Mouse (Mus musculus): ENCODE measurements around the gene Hoxa6. TPM values are rescaled to one million over a fixed set of nuclear protein-coding genes. Genes with fewer than 3 reads are reported as not detected.

Gene Hoxa6
- polyA plus RNA-seq, 1 experiment, result not detected

DNA sequence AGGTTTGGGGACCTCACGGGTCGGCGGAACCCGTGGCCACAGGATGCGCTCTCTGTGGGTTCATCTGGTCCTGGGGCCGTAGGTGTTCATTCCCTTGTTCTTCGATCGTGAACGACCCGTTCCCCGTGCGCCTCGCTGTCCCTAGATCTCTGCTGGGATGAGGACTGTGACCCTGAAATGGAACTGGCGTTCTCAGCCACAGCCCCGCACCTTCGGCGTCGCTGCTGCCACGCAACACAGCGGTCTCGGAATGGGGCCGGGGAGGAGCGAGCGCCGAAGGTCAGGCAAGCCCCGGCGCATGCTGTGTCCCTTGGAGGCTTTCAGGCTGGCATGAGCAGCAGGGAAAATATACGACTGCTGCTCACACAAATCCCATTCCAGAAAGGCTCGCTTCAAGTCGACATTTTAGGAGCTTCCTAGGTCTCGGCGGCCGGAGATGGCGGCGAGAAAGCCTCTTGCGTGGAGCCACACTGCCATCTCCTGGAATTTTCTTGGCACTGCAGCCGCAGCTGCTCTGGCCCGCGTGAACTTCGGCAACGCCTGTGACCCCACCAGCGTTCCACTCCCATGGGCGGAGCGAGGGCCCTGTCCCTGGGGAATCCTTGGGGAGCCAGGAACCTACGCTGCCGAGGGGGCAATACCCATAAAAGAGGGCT lies 12.9 kb upstream of the Hoxa6 start, which contains the start of gene Hoxa7:
Gene Hoxa7, minus strand, starts transcription at position 518 of the 656 bp plus-strand sequence.
- Histone ChIP-seq H3K27ac (ENCODE audit: insufficient read depth, low read length) (no peak within 1 kb of the TSS), H3K4me1 (ENCODE audit: control insufficient read depth, insufficient read depth, low read length) (no peaks in the 10 kb centered on the region), H3K9me3 (replicated peaks; ENCODE audit: control insufficient read depth, insufficient read depth, low read length, poor library complexity, severe bottlenecking) (no peaks in the 10 kb centered on the region), H3K9ac (ENCODE audit: low read depth, poor library complexity, severe bottlenecking) (peak within 1 kb of the TSS; percentile 23), H3K27me3 (ENCODE audit: control insufficient read depth, insufficient read depth, low read length, poor library complexity, severe bottlenecking) (peaks cover 61% of the 10 kb centered on the region), H3K36me3 (ENCODE audit: control insufficient read depth, insufficient read depth, low read length, poor library complexity, severe bottlenecking) (no peaks in the 10 kb centered on the region), H3K4me3 (ENCODE audit: low read depth, low read length) (peak within 1 kb of the TSS; percentile 72)
- TF ChIP-seq CTCF (IDR thresholded peaks at IDR 0.05; ENCODE audit: low read depth, low read length), result peak; percentile 86
- TF ChIP-seq POLR2A (IDR thresholded peaks at IDR 0.05; ENCODE audit: insufficient read depth, low read length), result no peak

DNA sequence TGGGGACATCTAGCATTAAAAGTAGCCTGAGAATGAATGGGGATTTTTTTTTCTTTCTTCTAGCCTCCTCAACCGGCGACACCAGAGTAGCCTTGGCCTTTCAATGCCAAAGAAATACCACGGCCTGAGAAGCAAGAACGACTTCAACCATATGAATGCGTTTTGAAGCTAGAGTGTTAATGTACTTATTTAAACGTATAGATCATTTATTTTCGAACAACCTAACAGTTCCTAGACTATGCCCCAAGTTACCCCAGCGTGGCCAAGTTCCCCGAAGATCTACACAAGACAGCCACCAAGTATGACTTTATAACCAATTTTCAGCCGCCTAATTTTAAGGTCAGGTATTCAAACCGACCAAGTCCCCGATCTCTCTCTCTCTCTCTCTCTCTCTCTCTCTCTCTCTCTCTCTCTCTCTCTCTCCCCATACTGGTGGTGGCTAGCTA lies 12.4 kb upstream of the Hoxa6 start:
- no peaks in the 10 kb centered on the region for H3K36me3 ChIP-seq (ENCODE audit: control insufficient read depth, insufficient read depth, low read length, poor library complexity, severe bottlenecking)
- H3K9ac ChIP-seq (ENCODE audit: low read depth, poor library complexity, severe bottlenecking), result peak overlapping the region; percentile 23
- TF ChIP-seq CTCF (IDR thresholded peaks at IDR 0.05; ENCODE audit: low read depth, low read length) (no peak), POLR2A (IDR thresholded peaks at IDR 0.05; ENCODE audit: insufficient read depth, low read length) (no peak), EP300 (IDR thresholded peaks at IDR 0.05; ENCODE audit: insufficient read depth, low read depth, low read length) (no peak)
- H3K4me3 ChIP-seq (ENCODE audit: low read depth, low read length), result peak overlapping the region; percentile 72
- H3K27ac ChIP-seq (ENCODE audit: insufficient read depth, low read length), result no peak overlapping the region
- H3K9me3 ChIP-seq (replicated peaks; ENCODE audit: control insufficient read depth, insufficient read depth, low read length, poor library complexity, severe bottlenecking), result no peaks in the 10 kb centered on the region
- peaks cover 61% of the 10 kb centered on the region for H3K27me3 ChIP-seq (ENCODE audit: control insufficient read depth, insufficient read depth, low read length, poor library complexity, severe bottlenecking)
- H3K4me1 ChIP-seq (ENCODE audit: control insufficient read depth, insufficient read depth, low read length), result no peaks in the 10 kb centered on the region

DNA sequence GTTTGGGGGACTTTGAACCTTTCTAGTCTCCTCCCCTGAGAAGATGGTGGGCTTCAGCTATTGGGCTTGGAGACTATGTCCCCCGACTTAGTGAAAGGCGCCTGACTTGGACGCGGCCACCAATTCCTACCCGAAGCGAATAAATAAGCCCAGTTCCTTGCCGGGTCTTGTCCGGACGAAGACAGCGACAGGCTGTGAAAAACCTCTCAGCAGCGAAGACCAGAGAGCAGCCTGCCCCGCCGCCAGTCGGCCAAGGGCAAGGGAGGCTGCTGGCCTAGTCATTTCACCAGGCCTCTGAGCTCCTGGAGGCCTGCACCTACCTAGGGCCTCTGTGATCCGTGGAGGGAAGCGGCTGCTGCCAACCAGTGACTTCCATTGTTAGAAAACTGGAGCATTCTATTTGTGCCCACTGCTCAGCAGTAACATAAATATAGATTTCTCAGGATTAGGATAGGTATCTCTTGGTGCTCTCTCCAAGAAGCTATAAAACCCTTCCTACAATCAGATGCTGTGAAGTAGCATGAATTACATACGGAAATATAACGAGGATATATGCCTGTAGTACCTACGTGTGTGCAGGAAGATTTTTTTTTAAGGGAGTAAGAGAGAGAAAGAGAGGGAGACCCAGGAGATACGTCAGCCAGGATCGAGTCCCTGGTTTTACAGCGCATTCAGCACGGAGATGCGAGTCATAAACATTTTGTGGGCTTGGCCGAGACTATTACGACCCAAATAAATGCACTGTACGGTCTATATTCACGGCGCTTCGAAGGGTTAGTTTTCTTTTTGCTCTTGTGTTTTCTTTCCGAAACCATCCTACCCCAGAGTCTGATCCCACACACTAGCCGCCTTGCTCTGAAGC lies 11.7 kb upstream of the Hoxa6 start:
- Histone ChIP-seq H3K9me3 (replicated peaks; ENCODE audit: control insufficient read depth, insufficient read depth, low read length, poor library complexity, severe bottlenecking) (no peaks in the 10 kb centered on the region), H3K4me1 (ENCODE audit: control insufficient read depth, insufficient read depth, low read length) (no peaks in the 10 kb centered on the region), H3K27ac (ENCODE audit: insufficient read depth, low read length) (no peak overlapping the region), H3K27me3 (ENCODE audit: control insufficient read depth, insufficient read depth, low read length, poor library complexity, severe bottlenecking) (peaks cover 58% of the 10 kb centered on the region), H3K36me3 (ENCODE audit: control insufficient read depth, insufficient read depth, low read length, poor library complexity, severe bottlenecking) (no peaks in the 10 kb centered on the region), H3K9ac (ENCODE audit: low read depth, poor library complexity, severe bottlenecking) (no peak overlapping the region), H3K4me3 (ENCODE audit: low read depth, low read length) (no peak overlapping the region)
- TF ChIP-seq EP300 (IDR thresholded peaks at IDR 0.05; ENCODE audit: insufficient read depth, low read depth, low read length), result no peak
- no peak for TF ChIP-seq POLR2A (IDR thresholded peaks at IDR 0.05; ENCODE audit: insufficient read depth, low read length)
- TF ChIP-seq CTCF (IDR thresholded peaks at IDR 0.05; ENCODE audit: low read depth, low read length), result no peak

DNA sequence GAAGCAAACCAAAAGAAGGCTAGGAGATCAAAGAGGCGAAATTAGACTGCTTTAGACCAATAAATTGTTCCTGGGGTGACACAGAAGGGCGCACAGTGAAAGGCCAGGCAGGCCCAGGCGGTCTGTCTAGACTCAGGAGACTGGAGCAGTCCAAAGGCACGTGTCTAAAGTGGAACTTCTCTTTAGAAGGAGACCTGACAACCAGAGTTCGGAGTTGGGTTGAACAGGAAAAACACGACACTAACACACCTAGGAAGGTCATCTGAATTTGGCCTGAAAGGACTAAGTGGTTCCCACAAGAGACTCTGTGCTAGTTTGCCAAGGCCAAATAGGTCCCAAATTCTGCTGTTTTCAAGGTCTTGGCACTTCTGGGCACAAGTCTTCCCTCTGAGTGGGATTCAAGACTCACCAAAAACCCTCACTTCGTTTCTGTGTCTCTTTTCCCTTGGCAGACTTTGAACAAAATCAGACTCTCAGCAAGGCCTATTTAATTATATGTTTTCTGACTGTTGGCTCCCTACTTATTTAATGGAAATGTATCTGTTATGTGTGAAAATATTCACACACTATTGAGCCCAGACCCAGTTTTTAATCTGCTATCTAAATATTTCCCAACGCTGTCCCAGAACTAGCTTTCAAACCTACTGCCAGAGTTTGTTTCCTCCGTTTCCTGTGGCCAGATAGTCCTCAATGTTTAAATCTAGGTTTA lies 10.9 kb upstream of the Hoxa6 start:
- Histone ChIP-seq H3K27me3 (ENCODE audit: control insufficient read depth, insufficient read depth, low read length, poor library complexity, severe bottlenecking) (peaks cover 58% of the 10 kb centered on the region), H3K4me3 (ENCODE audit: low read depth, low read length) (no peak overlapping the region), H3K27ac (ENCODE audit: insufficient read depth, low read length) (no peak overlapping the region), H3K36me3 (ENCODE audit: control insufficient read depth, insufficient read depth, low read length, poor library complexity, severe bottlenecking) (no peaks in the 10 kb centered on the region), H3K4me1 (ENCODE audit: control insufficient read depth, insufficient read depth, low read length) (no peaks in the 10 kb centered on the region), H3K9ac (ENCODE audit: low read depth, poor library complexity, severe bottlenecking) (no peak overlapping the region), H3K9me3 (replicated peaks; ENCODE audit: control insufficient read depth, insufficient read depth, low read length, poor library complexity, severe bottlenecking) (no peaks in the 10 kb centered on the region)
- no peak for TF ChIP-seq EP300 (IDR thresholded peaks at IDR 0.05; ENCODE audit: insufficient read depth, low read depth, low read length)
- no peak for TF ChIP-seq POLR2A (IDR thresholded peaks at IDR 0.05; ENCODE audit: insufficient read depth, low read length)
- TF ChIP-seq CTCF (IDR thresholded peaks at IDR 0.05; ENCODE audit: low read depth, low read length), result no peak

DNA sequence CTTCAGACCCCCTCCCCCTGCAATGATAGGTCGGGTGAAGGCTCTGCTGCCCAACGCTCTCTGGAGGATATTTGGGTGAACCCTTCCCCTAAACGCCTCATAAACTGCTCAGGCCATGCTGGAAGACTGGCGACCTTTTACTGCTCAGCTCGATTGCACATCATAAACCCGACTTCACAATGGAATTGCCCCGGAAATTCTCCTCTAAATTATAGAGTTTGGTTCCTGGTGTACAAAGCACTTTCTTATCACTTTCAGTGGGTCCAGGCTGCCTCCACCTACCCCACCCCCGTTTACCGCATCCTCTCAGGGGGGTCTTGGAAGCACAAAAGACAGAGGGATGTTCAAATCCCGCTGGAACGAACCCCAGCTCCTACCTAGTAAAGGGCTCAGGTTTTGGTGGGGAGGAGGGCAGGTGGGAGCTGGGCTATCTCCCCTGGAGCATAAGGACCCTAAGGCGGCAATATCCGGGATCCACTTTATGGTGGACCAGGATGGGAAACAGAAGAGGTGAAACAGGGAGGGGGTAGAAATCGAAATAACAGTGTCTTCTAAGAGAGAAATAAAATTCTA lies 10.2 kb upstream of the Hoxa6 start:
- H3K4me3 ChIP-seq (ENCODE audit: low read depth, low read length), result no peak overlapping the region
- no peaks in the 10 kb centered on the region for H3K4me1 ChIP-seq (ENCODE audit: control insufficient read depth, insufficient read depth, low read length)
- no peak for TF ChIP-seq EP300 (IDR thresholded peaks at IDR 0.05; ENCODE audit: insufficient read depth, low read depth, low read length)
- no peak for TF ChIP-seq CTCF (IDR thresholded peaks at IDR 0.05; ENCODE audit: low read depth, low read length)
- no peak for TF ChIP-seq POLR2A (IDR thresholded peaks at IDR 0.05; ENCODE audit: insufficient read depth, low read length)
- no peaks in the 10 kb centered on the region for H3K9me3 ChIP-seq (replicated peaks; ENCODE audit: control insufficient read depth, insufficient read depth, low read length, poor library complexity, severe bottlenecking)
- H3K27me3 ChIP-seq (ENCODE audit: control insufficient read depth, insufficient read depth, low read length, poor library complexity, severe bottlenecking), result peaks cover 53% of the 10 kb centered on the region
- H3K36me3 ChIP-seq (ENCODE audit: control insufficient read depth, insufficient read depth, low read length, poor library complexity, severe bottlenecking), result no peaks in the 10 kb centered on the region
- no peak overlapping the region for H3K27ac ChIP-seq (ENCODE audit: insufficient read depth, low read length)
- no peak overlapping the region for H3K9ac ChIP-seq (ENCODE audit: low read depth, poor library complexity, severe bottlenecking)

Data from ES-Bruce4 (cell line).